Mouse (Mus musculus) kidney, postnatal 25 days (tissue): Measurements from ENCODE around the gene Ccnb2.

Source experiments
- DNase-seq, 2 experiments: peaks; one replicate each; pipeline ENCODE4 v3.0.0; 2021; ENCODE audit warnings: mixed read lengths in 2 of 2

Ccnb2 gene

DNA sequence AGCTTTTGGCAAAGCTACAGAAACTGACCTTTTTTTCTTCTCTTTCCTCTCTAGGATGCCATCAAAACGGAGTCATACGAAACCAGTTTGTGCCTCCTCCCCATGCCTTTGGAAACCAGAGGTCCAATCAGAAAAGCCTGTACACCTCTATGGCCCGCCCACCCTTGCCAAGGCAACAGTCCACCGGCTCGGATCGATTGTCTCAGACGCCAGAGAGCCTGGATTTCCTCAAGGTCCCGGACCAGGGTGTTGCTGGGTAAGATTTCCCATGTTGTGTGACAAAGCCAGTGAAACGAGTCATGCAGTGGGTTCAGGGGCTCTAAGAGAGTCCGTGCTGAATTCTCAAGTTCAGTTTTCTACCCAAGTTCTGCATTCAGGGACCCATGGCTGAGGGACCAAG, 37.6 kb downstream of the Ccnb2 start:
- no peak for DNase-seq

DNA sequence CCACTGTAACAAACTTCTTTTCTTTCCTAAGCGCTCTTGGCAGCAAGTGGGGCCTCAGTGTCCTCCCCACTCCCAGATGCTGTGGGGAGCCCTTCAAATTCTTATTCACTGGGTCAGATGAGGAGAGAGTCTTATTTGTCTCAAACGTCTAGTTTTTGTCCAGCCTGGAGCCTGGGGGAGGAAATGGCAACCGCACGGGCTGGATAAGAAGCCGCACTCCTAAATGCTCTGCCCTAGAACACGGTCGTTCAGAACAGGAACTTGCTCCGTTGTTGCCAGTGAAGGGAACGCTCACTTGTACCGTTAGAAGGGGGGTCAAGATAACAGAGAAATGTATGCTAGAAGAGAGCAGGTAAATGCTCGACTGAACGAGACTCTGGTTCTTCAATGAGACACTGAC, 39.3 kb downstream of the Ccnb2 start:
- no peak for DNase-seq

DNA sequence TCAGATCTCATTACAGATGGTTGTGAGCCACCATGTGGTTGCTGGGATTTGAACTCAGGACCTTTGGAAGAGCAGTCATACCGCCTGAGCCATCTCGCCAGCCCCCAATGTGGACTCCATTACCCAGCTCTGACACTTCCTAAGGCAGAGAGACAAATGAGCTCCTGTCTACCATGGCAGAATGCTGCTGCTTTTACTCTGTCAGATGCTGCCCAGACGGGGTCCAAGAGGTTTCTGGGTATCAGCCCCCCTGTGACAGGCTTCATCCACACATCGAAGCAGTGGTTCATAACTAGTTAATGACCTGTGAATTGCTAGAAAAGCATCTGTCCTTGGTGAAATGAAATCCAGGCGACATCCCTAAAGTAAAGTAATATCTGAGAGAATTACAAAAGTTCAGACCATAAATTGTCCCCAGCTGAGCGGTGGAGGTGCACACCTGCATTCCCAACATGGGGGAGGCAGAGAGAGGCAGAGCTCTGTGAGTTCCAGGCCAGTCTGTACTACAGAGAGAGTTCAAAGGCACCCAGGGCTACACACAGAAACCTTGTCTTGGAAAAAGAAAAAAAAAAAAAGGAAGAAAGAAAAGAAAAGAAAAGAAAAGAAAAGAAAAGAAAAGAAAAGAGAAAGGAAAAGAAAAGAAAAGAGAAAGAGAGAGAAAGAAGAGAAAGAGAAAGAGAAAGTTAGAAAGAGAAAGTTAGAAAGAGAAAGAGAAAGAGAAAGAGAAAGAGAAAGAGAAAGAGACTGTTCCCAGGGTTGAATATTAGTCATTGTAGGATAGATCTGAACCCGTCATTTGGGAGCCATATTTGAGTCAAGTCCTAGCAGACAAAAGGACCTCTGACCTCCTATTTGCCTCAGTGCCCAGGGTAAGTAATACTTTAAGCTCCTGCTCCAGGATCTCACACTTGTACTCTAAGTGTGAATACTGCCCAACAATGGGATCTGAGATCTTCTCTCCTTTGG, 41.6 kb downstream of the Ccnb2 start:
- no peak for DNase-seq

DNA sequence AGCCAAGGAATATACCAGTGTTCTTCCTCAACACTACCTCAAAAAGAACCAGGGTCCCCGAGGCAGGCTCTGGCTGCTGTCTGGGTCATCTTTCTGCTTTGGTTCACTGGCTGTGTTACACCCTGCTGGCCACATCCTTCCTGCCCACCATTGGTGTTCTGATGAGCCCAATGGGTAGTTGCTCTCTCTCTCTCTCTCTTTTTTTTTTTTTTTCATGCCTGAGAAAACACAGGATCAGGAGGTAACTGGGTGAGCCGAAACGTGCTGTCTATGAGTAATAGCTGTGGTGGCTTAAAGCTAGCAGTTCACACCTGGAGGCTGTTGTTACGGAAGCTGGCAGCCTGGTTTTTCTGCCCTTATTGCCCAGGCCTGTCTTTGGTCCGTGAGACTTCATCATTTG, 49.7 kb downstream of the Ccnb2 start:
- no peak for DNase-seq

DNA sequence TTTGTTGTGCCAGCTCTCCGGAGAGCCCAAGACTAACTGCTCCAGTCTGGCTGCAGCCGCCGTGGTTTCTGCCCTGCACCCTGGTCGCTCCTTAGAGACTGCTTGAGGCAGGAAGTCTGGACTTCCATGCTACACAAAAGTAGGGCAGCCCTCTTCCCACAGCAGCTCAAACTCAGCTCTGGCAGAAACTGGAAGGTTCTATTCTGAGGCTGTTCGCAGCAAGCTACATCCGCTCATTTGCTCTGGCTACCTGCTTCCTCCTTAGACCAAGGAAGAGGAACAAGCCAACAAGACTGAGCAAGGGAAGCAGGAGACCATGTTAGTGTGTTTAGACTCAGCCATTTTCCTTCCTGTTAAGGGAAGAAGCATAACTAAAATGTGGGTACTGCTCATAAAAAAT, 54.4 kb downstream of the Ccnb2 start:
- no peak for DNase-seq

DNA sequence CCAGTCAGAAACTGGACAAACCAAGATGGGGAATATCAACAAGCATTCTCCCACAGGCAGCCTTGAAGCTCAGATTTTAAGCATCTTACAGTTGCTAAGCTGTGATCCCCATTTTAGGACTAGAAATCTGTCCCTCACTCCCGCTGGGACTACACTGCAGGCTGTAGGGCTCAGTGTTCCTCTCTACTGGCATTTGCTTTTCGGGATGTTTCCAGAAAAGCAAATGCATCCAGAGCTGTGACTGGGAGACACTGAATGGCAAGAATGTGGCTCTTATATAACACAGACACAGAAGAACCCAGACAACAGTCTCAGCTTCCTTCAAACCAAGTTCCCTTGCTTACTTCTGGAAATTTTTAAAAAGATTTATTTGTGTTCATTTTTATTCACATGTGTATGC, 55.4 kb downstream of the Ccnb2 start:
- DNase-seq: no peak

DNA sequence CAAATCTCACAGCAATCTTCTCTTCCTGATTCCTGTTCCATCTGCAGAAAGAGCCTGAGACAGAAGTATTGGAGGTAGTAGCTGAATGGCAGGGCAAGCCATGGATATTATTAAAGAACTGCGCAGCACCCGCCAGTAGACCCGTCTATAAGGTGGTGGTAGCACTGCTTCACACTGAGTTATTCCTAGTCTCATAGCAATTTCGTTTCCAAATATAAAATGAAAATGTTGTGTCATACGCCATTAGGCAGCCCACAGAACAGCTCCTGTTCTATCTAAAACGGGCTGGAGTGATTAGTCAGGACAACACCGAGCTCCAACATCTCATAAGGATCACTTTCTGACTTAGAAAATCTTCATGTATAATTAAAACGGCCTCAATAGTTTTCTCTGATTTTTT, 56.6 kb downstream of the Ccnb2 start:
- DNase-seq: no peak

DNA sequence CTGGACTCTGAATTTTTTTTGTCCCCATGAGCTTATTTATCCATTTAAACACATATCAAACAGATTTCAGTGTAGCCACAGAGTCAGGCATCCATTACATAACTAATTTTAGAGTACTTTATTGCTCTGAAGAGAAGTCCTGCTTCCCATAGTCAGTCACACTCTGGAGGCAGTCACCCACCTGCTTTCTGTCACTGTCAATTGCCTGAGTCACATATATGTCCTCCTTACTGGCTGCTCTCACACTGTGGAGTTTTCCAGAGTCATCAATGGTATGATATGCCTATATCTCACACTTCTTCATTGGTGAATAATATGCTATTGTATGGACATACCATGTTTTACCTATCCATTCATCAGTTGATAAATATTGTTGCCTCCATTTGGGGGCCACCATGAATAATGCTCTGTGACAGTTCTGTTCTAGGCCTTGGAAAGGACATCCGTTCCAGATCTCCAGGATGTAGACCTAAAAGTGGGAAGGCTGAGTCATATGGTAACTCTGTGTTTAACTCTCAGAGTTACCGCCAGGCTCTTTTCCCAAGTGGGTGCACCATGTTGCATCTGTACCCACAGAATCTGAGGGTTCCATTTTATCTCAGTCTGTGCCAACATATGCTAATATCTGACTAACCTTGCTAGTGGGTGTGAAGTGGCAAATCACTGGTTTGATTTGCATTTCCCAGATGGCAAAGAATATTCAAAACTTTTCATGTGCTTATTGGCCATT, 61.8 kb downstream of the Ccnb2 start:
- DNase-seq: no peak
